Mouse (Mus musculus): ENCODE data around the gene Kcna7. TPM values are rescaled to one million over a fixed set of nuclear protein-coding genes. Genes with fewer than 3 reads are reported as not detected.
"Not testable (repeated sequence)": the region's sequence is repeated elsewhere in the genome, so short reads cannot be mapped to it uniquely, and the experiment has no call there.

Kcna7 gene
- total RNA-seq (2015) (not detected in 2 replicates), total RNA-seq (2017) (not detected in 2 replicates)

DNA sequence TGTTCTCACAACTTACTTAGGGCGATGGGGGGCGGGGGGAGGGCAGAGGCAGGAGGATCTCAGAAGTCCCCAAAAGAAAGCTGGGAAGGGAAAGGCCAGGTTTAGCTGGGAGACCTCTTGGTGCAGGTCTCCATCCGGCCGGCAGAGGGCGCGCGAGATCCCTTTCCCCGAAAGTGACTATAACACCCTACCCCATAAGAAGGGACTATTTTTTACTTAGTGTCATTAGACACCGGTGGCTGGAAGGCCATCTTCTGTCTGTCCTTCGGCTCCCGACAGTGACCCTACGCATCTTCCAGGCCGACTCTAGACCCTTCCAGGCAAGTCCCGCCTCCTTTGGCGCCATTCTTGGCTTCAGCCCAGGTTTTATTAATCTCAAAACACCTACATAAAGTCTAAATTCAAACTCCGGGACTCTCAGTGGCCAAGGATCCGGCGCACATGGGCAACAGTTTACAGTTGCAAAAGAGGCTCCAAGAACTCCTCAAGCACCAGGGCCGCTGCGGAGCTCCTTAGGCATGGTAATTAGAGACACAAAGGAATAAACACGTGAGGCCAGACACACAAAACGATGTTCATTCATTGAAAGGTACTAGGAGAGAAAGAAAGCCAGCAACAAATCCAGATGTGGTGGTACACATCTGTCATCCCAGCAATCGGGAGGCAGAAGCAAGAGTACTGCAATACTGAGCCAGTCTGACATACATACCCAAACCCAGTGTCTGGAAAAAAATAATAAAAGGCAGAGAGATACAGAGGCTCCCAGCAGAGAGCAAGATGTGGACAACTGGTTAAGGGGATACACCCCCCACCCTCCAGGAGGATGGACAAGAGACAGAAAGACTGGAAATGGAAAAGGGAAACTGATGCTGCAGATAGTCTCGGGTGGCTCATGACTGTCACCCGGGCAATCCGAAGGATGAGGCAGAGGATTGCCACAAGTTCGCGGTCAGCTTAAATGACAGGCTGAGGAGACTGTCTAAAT is at the start of gene Kcna7:
Kcna7 (plus strand) TSS at position 563 of the 985 bp plus-strand sequence.
- ATAC-seq (replicated peaks; ENCODE audit: poor library complexity): peak; percentile 86

DNA sequence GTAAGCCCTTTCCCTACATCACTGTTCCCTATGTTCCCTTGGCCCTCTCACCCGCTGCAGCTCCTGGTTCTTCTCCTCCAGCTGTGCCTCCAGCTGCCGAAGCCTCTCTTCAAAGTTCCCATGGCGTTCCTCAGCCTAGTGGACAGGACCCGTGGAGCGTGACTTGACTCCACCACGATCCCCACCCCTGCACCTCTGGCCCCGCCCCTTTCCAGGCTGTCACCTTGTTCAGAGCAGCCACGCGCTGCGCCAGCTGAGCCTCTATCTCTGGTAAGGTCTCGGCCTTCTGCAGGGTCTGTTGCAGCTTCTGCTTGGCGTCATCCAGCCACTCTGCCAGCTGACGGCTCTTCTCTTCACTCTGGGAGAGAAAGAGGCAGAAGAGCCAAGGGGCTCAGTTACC is 49.4 kb upstream of the Kcna7 start:
- no peak for ATAC-seq (replicated peaks; ENCODE audit: poor library complexity)

DNA sequence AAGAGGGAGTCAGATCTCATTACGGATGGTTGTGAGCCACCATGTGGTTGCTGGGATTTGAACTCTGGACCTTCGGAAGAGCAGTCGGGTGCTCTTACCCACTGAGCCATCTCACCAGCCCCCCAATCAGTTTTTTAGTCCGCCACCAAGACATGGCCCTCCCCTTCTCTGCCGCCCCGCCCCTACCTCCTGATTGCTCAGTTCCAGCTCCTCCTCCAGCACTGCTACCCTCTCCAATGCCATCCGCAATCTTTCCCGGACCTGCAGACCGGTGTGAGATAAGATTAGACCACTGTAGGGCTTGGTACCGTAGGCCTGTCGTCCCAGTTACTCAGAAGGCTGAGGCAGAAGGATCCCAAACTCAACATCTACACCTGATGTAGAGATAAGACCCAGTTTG is 46.4 kb upstream of the Kcna7 start:
- ATAC-seq (replicated peaks; ENCODE audit: poor library complexity): not testable (repeated sequence)

DNA sequence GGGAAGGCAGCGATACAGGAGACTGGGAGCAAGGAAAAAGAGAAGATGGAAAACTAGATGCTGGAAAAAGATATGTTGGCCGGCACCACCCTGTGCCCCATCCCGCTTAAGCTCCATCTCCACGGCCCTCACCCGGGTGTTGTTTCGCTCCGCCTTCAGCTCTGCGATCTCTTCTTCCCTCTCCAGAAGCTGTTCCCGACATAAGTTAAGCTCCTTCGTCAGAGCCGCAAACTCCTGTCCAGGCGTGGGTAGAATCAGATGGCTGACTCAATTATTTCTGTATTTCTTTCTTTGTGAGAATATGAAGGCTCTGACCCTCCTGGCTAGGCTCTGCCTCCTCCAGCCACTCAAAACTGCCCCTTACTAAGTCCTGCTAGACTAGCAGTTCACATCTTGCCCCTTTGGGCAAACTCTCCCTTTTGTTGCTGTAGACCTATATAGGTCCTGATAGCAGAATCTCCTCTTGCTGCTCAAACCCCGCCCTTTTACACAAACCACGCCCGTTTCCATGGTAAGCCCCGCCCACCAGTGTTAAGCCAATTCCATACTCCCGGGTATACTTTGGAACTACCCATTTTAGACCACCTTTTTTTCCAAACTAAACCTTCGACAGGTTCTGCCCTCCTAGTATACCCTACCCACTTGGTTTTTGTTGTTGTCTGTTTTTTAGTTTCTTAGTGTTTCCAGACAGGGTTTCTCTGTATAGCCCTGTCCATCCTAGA is 44.9 kb upstream of the Kcna7 start:
- no peak for ATAC-seq (replicated peaks; ENCODE audit: poor library complexity)

- peak; percentile 82 for ATAC-seq (replicated peaks; ENCODE audit: poor library complexity)
Observed at GRCm38 (mm10) chr7:45361243-45361804, 44.1 kb upstream of the Kcna7 start.

DNA sequence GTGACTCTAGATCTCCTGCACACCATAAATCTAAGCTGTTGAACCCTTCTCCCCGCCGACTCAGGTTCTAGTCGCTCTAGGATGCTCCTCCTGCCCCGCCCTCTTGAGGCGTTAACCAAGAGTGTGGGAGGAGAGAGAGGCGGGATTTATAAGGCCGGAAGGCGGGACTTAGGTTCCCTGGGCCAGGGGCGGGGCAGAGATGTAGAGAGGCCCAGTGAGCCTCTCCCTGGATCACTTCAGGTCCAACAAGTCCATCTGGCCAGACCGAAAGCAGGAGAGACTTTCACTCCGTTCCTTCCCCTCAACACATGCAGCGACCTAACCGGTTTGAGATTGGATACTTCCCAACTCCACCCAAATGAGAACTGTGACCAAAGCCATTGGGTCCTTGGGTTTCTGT is 42.7 kb upstream of the Kcna7 start:
- peak; percentile 39 for ATAC-seq (replicated peaks; ENCODE audit: poor library complexity)

DNA sequence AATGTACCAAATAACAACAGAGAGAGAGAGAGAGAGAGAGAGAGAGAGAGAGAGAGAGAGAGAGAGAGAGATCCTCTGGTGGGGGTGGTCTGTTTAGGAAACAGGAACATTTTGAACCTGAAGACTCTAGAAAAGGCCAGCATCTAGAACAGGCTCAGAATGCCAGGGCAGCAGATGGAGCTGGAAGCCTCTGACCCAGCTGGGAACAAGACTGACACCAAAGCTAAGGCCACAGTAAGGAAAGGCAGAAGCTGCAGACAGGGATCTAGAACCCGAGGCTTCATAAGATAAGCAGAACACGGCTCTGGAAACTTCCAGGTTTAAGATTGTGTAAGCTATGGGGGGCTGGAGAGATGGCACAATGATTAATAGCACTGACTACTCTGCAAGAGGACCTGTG is 41.5 kb upstream of the Kcna7 start:
- no peak for ATAC-seq (replicated peaks; ENCODE audit: poor library complexity)

DNA sequence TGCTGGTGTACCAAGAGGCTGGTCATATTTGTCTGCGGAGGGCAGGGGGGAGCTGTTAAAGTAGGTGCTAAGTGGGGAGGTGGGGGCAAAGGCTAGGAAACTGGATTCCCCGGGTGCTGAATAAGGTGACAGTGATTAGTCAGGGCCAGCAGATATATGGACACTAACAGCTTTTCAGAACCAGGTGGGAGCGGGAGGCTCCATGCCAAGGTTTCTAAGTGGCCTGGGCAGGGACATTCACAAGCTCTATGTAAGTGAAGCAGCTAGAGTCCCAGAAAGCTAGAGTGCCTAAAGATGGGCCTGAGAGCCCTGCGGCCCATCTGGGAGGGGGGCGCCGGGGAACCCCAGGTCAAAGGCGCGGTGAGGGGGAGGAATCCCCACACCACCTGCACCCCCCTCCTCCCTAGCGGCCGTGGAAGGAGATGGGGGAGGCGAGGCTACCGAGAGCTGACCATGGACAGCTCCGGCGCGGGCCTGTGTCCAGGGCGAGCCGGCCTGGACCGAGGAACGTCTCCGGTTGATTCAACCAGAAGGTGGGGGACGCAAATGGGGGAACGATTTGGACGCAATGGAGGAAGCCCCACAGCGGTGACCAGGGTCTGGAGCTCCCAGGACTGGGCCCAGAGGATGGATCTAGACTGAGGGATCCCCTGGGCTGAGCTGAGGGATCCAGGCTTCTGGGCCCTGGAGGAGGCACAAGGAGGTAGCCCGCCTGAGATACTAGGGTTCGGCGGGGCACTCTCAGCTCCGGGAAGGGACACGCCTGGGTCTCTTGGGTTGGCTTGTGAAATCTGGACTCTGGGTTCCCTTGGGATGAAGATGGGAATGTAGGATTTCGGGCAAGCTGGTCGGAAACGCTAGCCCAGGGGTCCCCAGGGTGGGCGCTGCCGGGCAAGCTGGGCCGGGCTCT is 39.5 kb upstream of the Kcna7 start:
- ATAC-seq (replicated peaks; ENCODE audit: poor library complexity): no peak

- ATAC-seq (replicated peaks; ENCODE audit: poor library complexity): no peak
Observed at GRCm38 (mm10) chr7:45366652-45367019, 38.8 kb upstream of the Kcna7 start, which contains the start of gene Ppfia3. Gene Ppfia3 (minus strand): TSS chr7:45367019.

DNA sequence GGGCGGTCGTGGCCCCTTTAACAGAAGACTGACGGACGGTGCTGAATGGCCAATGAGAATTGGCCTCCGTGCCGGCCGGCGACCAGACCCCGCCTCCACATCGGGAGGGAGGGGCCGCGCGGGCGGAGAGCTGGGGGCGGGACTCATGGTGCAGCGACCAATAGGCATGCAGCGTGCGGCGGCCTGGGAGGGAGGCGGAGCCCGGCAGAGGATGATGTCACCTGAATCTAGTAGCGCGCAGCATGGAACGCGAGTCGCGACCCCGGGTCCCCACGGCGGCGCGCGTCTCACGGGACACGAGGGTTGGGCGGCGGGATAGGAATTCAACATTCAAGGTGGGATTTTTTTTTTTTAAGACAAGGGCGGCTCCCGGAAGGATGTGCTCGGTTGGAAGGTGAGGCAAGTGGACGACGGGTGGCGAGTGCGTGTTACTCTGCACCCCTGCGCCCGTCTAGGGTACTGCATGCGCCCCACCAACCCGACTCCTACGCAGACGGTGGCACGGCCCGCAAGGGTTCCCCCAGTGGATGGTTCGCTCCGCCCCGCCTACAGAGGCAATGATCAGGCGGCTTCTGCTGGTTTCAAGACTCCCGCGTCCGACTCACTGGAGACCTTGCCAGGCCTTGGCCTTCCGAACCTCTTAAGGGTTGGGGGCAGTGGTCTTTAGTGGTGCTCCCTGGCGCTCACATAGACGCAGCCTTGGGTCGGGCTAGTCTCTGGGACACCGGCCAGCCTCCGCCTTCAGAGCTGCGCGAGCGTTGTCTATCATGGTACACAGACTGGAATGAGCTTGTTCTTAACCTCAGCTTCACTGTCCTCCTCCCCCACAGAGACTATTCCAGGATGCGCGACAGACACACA is 38.2 kb upstream of the Kcna7 start:
- peak; percentile 77 for ATAC-seq (replicated peaks; ENCODE audit: poor library complexity)

GRCm38 (mm10) chr7:45368178-45368577 is 37.3 kb upstream of the Kcna7 start:
- ATAC-seq (replicated peaks; ENCODE audit: poor library complexity): no peak

DNA sequence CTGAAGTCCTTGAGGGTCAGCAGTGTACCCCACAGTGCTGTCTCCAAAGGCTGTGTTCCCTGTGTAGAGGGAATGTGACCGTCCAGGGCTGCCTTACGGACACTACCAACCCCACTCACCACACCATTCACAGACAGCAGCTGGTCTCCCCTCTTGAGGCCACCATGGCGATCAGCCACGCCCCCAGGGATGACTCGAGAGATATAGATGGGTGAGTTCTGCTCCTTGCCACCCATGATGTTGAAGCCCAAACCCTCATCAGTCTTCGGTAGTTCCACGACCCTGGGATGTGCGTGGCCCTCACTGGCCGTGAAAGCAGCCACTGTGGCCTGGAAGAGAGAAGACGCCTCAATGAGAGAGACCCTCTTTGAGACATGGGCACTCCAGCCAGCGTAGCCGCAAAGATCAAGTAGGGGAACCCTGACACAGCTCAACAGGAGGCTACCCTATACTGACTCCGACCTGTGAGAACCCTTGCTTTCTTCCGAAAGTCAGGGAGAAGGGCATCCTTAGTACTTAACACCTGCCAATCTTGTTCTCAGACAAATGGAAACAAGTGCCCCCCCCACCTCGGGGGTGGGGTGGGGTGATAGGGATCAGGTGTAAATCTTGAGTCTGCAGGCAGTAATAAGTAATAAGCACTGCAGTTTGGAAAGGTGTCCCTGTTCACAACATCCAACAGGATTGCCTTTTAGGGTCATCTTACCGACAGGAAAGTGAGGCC is 36.3 kb upstream of the Kcna7 start:
- no peak for ATAC-seq (replicated peaks; ENCODE audit: poor library complexity)

- ATAC-seq (replicated peaks; ENCODE audit: poor library complexity): no peak
Observed at GRCm38 (mm10) chr7:45369836-45370474, 35.5 kb upstream of the Kcna7 start.

DNA sequence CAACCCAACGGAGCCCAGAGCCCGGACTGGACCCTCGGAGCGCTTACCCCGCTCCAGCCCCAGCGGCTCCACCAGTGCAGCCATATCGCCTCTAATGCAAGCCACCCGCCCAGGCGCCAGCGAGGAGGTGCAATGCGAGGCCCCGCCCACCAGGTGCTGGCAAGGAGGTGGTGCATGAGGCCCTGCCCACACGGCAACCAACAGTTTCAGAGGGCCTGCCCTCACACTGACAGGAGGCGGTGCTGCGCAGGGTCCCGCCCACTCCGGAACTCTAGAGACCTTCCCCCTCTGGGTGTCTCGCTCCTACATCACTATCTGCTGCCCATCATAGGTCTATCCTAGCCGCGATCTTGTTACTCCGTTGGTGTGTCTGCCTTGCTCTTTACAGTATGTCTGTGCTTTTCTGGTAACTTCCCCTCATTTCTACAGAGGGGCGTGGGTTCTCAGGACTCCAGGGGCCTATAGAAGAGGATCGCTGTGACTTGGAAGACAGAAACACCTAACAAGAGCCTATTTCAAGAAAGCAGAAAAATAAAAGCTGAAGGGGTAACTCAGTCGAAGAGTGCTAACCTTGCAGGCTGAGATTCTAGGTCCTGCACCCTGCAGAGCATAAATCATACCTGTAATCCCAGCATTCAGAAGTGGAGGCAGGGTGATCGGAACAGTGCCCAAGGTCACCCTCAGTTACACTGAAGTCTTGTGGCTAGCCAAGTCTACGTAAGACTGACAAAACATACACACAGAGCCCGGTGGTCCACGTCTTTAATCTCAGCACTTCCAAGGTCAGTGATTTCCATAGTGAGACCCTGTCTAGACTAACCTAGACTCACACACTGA is 34.8 kb upstream of the Kcna7 start, which contains the start of gene Lin7b:
Lin7b (minus strand) TSS at position 109 of the 837 bp plus-strand sequence.
- ATAC-seq (replicated peaks; ENCODE audit: poor library complexity): peak; percentile 75

DNA sequence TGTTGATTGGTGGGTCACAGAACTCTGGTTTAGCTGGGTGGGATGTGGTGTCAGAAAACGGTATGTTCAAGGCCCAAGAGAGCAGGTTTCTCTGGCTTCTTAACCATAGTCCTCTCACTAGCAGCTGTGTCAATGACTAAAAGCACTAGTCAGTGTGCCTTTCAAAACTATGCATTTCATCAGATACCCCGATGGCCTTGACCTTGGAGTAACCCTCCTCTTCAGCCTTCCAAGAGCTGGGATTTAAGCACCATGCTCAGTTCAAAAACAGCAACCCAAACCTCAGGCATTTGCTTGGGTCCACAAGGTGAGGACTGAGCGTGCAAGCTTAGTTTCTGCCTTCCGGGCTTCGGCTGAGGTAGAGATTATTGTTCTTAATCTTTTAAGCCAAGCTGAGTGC is 33.1 kb upstream of the Kcna7 start:
- no peak for ATAC-seq (replicated peaks; ENCODE audit: poor library complexity)

- ATAC-seq (replicated peaks; ENCODE audit: poor library complexity): no peak
Observed at GRCm38 (mm10) chr7:45374620-45375019, 30.8 kb upstream of the Kcna7 start.

- ATAC-seq (replicated peaks; ENCODE audit: poor library complexity): no peak
Observed at GRCm38 (mm10) chr7:45376057-45376456, 29.4 kb upstream of the Kcna7 start.

All from megakaryocyte progenitor cell, adult 5-6 weeks (primary cell).